Mouse (Mus musculus) adrenal gland, adult (tissue): ENCODE results near the gene Sele.

Experiments used
- DNase-seq, 2 experiments: peaks; one replicate each; pipeline ENCODE4 v3.0.0; 2022 to 2023; ENCODE audit warnings: low spot score in 1 of 2; ENCODE audit not compliant: inconsistent age in 2 of 2

The Sele gene

GRCm38 (mm10) chr1:164071111-164071510, 23.1 kb downstream of the Sele start:
- no peak for DNase-seq

- DNase-seq, result no peak
Observed at GRCm38 (mm10) chr1:164072001-164072400, 24.0 kb downstream of the Sele start.

DNA sequence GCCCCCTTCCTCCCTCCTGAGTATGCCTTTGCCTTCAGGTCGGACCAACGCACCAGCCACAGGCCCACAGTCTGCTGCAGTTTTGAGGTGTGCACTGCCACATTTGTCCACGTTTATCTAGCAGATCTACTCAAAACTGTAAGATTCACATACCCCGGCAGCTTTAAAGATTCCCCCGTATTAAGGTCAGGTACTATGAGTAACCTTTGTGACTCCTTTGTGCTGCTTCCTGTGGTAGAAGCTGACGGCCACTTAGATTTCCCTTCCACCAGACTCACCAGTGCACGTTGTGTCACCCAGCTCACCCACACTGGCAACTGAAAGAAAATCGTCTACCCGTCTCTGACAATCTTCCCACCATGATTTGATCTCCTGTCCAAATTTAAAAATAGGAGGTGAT, 25.1 kb downstream of the Sele start:
- DNase-seq, result no peak

- DNase-seq, result no peak
Observed at GRCm38 (mm10) chr1:164073803-164074202, 25.8 kb downstream of the Sele start.

- no peak for DNase-seq
Observed at GRCm38 (mm10) chr1:164074606-164075140, 26.6 kb downstream of the Sele start.

DNA sequence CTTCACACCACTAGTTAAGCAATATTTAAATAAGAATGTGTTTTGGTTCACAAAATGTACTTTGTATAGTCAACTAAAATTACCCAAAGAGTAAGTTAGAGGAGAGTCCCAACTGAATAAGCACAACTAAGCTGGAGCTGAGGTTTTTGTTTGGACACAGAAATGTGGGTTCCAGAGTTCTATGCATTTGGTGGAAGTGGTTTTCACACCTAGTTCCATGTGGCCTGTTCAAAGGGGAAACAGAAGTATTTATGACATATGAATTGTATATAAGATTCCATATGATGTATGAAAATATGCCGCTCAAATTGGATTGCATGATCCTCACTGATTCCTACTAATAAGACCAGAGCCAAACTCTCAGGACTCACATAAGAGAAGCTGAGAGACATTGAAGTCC, 27.4 kb downstream of the Sele start:
- no peak for DNase-seq

GRCm38 (mm10) chr1:164076441-164076840, 28.4 kb downstream of the Sele start:
- no peak for DNase-seq

- DNase-seq, result no peak
Observed at GRCm38 (mm10) chr1:164077031-164077430, 29.0 kb downstream of the Sele start.

GRCm38 (mm10) chr1:164078323-164078741, 30.3 kb downstream of the Sele start:
- no peak for DNase-seq

DNA sequence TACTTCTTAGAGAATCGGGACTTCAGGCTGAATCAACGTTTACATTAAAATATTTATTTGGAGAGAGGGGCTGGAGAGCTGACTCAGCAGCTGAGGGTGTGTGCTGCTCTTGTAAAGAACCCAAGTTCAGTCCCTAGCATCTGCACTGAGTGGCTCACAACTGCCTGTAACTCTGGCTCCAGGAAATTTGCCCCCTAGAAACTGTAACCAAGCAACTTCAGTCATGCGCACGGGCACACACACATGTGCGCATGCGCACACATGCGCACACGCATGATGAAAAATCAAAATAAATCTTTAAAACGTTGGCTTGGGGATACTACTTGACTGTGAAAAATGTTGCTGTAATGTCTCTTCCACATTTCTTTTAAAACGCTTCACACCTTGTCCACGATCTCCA, 31.1 kb downstream of the Sele start:
- no peak for DNase-seq

DNA sequence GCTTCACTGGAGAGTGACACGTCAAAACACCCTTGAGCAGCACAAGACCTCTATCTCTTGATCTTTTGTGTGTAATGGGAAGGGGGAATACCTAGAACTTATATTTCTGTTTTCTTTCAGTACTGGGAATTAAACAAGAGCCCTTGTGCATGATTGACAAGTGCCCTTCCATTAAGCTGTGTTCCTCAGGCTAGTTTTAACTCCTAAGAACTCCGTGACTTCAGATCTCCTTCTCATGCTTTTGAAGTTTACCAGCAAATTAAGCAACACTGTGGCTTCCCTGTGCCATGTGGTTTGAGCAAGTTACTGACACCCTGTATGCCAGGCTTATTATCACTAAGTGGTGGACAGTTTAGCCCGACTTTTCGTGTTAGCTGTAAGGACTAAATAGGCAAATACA, 35.0 kb downstream of the Sele start:
- DNase-seq, result no peak

DNA sequence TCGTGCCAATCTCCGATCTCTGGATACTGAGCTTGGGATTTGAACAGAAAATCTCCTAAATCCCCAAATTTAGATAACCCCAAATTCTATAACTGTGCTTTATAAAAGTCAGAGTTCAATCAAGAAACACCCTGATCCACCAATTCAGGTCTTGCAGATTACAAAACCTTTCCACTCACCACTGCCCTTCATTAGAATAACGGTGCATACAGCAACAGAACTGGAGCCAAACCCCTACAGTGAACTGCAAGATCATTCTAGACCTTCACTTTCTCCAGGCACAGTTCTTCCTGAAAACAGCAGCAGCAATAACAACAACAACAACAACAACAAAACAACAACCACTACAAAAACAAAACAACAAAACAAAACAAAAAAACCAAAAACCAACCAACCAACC, 38.8 kb downstream of the Sele start:
- DNase-seq, result no peak

GRCm38 (mm10) chr1:164087872-164088271, 39.8 kb downstream of the Sele start:
- no peak for DNase-seq

GRCm38 (mm10) chr1:164096780-164097179, 48.7 kb downstream of the Sele start:
- peak; percentile 10 to 29 for DNase-seq

DNA sequence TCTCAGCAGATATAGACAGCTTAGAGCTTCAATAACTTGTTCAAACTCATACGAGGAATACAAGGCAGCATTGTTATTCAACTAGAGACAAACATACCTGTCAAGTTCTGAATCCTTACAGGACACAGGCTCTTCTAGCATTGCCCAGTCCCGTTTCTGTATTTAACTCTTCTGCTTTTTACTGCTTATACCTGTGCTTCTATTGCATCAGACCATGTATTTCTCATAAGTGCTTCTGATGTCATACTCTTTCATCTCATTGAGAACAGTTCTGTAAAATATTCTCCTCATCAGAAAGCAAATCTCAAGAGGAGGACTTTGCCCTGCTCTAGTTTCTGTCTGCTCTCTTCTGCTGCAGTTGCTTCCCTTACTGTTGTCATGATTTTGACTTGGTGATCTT, 49.9 kb downstream of the Sele start:
- DNase-seq, result no peak

GRCm38 (mm10) chr1:164098372-164098771, 50.3 kb downstream of the Sele start:
- DNase-seq, result no peak
